Mouse (Mus musculus) limb, embryonic 13.5 days (tissue): ENCODE measurements around the gene Gm17482. TPM values are rescaled to one million over a fixed set of nuclear protein-coding genes. Genes with fewer than 3 reads are reported as not detected.
A peak's percentile ranks its signal among the peaks of the same experiment; 100 is the strongest.
"Not testable (repeated sequence)": the region's sequence is repeated elsewhere in the genome, so short reads cannot be mapped to it uniquely, and the experiment has no call there.

ENCODE experiments used
- ATAC-seq: fragments of 200-750 bp; cut with Nextera tagmentation; 2 replicates; pipeline ENCODE4 v1.8.0; 2017; ENCODE audit warnings: low read depth, moderate number of reproducible peaks, moderate TSS enrichment; ENCODE audit not compliant: low FRiP score
- H3K27ac ChIP-seq: fragments of 300-500 bp; sonication (generic); 2 replicates; pipeline ENCODE4 v1.5.1; 2015; ENCODE audit warnings: inconsistent platforms, mild to moderate bottlenecking, moderate library complexity
- H3K27me3 ChIP-seq: fragments of 300-500 bp; sonication (generic); 2 replicates; pipeline ENCODE4 v1.6.1; 2015; ENCODE audit warnings: mild to moderate bottlenecking, inconsistent platforms
- H3K36me3 ChIP-seq: fragments of 300-500 bp; sonication (generic); 2 replicates; pipeline ENCODE4 v1.6.1; 2015; ENCODE audit warnings: inconsistent platforms, mild to moderate bottlenecking, moderate library complexity
- H3K4me1 ChIP-seq: fragments of 300-500 bp; sonication (generic); 2 replicates; pipeline ENCODE4 v1.6.1; 2015; ENCODE audit warnings: inconsistent platforms
- H3K4me2 ChIP-seq: fragments of 300-500 bp; sonication (generic); replicated peaks from 2 replicates; pipeline ENCODE4 v1.6.1; 2015; ENCODE audit warnings: inconsistent platforms, mild to moderate bottlenecking, moderate library complexity
- H3K4me3 ChIP-seq: fragments of 300-500 bp; sonication (generic); 2 replicates; pipeline ENCODE4 v1.5.1; 2015; ENCODE audit warnings: moderate library complexity, mild to moderate bottlenecking, inconsistent platforms
- H3K9ac ChIP-seq: fragments of 300-500 bp; sonication (generic); 2 replicates; pipeline ENCODE4 v1.6.1; 2015; ENCODE audit warnings: mild to moderate bottlenecking, inconsistent platforms
- H3K9me3 ChIP-seq: fragments of 300-500 bp; sonication (generic); 2 replicates; pipeline ENCODE4 v1.6.1; 2016; ENCODE audit warnings: inconsistent platforms
- WGBS: fragments of 180-500 bp; shearing (Covaris S2); methylation state at CpG from one replicate; pipeline ENCODE4 v1.1.7; 2015; 5-methylcytosine and 5-hydroxymethylcytosine counted together
- polyA plus RNA-seq: library from polyadenylated mRNA; unstranded; fragments of >200 nt; fragmentation: Nextera tagmentation; extraction: Ambion mirVana; gene quantifications from 2 replicates; pipeline ENCODE4 v1.2.1, GENCODE M21; 2015

The Gm17482 gene
- polyA plus RNA-seq, 1 experiment from 2014 or later: not detected

DNA sequence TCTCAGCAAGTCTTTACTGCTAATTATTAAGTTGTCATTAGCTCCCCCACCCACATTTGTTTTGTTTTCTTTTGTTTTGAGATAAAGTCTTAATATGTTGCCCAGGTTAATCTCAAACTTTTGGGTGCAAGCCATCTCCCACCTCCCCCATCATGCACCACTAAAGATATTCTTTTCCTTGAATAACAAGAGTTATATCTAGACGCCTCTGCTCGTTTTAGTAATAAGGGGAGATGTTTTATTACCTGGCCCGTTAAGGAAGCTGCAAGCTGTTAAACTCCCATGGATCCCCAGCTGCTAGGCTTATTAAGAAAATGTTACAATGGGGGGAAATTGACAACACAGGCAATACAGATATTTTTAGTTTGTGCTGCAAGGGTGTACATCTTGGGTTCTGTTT lies 3.4 kb downstream of the Gm17482 start:
- Histone ChIP-seq H3K4me3 (no peak overlapping the region), H3K9ac (no peak overlapping the region), H3K9me3 (no peaks in the 10 kb centered on the region), H3K27me3 (no peaks in the 10 kb centered on the region), H3K36me3 (no peaks in the 10 kb centered on the region), H3K27ac (no peak overlapping the region), H3K4me2 (no peak overlapping the region), H3K4me1 (no peaks in the 10 kb centered on the region)
- ATAC-seq: no peak
- WGBS: 22% methylated on average over 3 of the region's 3 CpGs

DNA sequence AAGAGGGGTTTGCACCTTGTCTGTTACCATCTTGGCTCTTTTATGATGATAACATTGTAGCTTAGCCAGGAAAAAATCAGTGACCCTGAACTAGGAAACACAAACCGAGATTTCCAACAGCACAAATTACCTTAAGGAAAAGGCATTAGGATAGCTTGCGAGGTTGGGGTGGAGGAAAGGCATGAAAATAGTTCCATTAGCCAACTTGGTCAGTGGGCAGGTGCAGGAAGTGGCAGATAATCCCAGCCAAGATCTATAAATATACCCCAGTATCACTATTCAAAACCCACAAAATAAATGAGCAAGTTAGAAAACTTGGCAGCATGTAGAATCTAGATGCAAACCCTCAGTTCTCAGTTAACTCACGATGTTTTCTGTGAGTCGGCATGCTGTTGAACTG lies 4.7 kb downstream of the Gm17482 start:
- 65% methylated on average over 4 of the region's 4 CpGs for WGBS
- no peak overlapping the region for H3K9ac ChIP-seq
- H3K36me3 ChIP-seq: no peaks in the 10 kb centered on the region
- no peaks in the 10 kb centered on the region for H3K27me3 ChIP-seq
- H3K4me3 ChIP-seq: no peak overlapping the region
- no peak overlapping the region for H3K27ac ChIP-seq
- no peak overlapping the region for H3K4me2 ChIP-seq
- no peaks in the 10 kb centered on the region for H3K4me1 ChIP-seq
- H3K9me3 ChIP-seq: no peaks in the 10 kb centered on the region
- ATAC-seq: no peak

DNA sequence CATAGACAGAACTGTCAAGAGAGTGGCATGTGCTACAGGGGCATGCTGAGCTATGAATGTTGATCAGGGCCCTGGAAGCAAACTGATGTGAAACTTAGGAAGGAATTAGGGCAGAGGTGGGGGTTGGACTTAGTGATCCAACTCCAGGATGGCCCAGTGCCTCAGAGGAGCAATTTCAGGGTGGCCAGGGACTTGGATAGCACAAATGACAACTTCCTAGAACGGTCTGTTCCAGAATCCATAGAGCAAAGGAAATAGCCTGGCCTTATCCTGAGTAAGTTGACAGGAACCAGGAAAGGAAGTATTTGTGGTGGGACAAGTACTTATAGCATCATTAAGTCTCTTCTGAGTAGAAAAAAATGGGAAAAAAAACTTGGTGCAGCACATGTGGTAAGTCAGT lies 5.4 kb downstream of the Gm17482 start:
- Histone ChIP-seq H3K9me3 (no peaks in the 10 kb centered on the region), H3K27me3 (no peaks in the 10 kb centered on the region), H3K4me1 (no peaks in the 10 kb centered on the region), H3K36me3 (no peaks in the 10 kb centered on the region), H3K9ac (no peak overlapping the region), H3K4me3 (no peak overlapping the region), H3K27ac (no peak overlapping the region), H3K4me2 (no peak overlapping the region)
- ATAC-seq: no peak
- WGBS: 71% methylated on average over 1 of the region's 1 CpGs

DNA sequence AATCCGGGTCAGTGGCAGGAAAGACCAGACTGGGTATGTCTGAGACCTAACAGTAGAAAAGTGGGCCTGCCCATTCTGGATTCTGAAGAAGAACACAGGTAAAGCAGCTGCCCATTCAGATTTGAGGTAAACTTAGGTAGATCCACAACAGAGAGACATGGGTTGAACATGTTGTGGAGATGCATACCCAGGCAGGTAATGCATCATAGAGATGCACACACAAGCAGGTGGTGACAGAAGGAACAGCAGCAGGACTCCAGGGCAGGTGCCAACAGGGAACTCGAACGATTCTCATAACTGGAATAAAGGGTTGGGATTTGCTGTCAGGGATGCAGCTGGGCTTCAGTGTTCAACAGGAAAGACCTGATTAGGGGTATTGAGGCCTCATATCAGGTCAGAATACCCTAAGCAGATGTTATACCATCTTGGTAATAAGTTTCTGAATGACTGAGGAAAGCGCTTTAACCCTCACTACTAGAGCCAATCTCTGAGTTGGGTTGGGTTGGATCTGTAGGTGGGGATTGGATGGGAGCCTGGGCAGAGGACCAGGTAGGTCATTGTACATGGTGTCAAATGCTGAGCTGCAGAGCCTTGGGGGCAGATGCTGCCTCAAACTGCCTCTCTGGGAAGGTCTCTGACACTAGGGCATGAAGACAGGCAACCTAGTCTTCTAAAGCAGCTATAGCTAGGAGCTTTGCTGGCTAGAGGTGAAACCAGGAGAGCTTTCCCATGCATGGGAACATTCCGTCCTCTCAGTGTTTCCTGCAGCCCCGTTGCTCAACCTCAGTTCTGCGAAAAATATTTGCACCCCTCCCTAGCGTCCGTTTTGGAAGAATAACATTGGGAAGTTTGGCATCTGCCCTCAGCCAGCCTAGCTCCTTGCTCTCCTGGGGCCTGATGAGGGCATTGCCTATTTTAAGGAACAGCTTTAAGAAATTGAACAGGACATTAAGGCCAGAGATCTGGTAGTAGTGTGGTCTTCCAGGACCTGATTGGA lies 11.2 kb downstream of the Gm17482 start:
- ATAC-seq: no peak
- Histone ChIP-seq H3K4me2 (no peak overlapping the region), H3K9me3 (no peaks in the 10 kb centered on the region), H3K4me3 (no peak overlapping the region), H3K36me3 (no peaks in the 10 kb centered on the region), H3K4me1 (no peaks in the 10 kb centered on the region), H3K27ac (no peak overlapping the region), H3K9ac (no peak overlapping the region), H3K27me3 (no peaks in the 10 kb centered on the region)
- 83% methylated on average over 9 of the region's 9 CpGs for whole genome bisulfite sequencing

DNA sequence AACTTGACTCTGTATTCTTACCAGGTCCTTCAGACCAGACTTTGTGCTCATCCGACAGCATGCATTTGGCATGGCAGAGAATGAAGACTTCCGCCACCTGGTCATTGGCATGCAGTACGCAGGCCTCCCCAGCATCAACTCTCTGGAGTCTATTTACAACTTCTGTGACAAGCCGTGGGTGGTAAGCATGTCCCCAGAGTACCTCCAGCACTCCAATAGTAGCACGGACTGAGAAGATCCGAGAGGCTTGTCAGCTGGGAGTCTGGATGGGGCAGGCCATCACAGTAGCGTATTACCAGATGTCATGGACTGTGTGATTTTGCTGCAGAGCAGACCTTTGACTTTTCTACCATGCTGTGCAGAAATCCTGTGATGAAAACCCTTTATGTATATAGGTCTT lies 12.2 kb downstream of the Gm17482 start:
- WGBS: 77% methylated on average over 7 of the region's 7 CpGs
- Histone ChIP-seq H3K4me1 (no peaks in the 10 kb centered on the region), H3K4me2 (no peak overlapping the region), H3K27ac (no peak overlapping the region), H3K4me3 (no peak overlapping the region), H3K9ac (no peak overlapping the region), H3K27me3 (no peaks in the 10 kb centered on the region), H3K9me3 (no peaks in the 10 kb centered on the region), H3K36me3 (no peaks in the 10 kb centered on the region)
- ATAC-seq: no peak

DNA sequence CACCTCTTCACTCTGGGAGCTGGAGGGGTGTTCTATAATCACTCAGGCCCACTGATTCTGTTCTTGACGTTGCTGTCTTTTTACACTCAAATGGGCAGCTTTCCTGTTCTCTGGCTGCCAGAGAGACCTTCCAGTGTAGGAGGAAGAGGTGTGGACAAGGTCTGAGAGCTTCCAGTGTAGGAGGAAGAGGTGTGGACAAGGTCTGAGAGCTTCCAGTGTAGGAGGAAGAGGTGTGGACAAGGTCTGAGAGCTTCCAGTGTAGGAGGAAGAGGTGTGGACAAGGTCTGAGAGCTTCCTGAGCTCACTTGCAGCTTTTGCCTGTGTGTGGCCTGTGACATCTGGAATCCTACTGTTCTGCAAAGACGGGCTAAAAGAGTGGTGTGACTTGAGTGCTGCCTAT lies 13.3 kb downstream of the Gm17482 start:
- not testable (repeated sequence) for H3K27ac ChIP-seq, ATAC-seq, H3K27me3 ChIP-seq, H3K9me3 ChIP-seq, H3K36me3 ChIP-seq, H3K4me2 ChIP-seq, H3K9ac ChIP-seq, H3K4me1 ChIP-seq, H3K4me3 ChIP-seq
- WGBS: 38% methylated on average over 2 of the region's 2 CpGs

DNA sequence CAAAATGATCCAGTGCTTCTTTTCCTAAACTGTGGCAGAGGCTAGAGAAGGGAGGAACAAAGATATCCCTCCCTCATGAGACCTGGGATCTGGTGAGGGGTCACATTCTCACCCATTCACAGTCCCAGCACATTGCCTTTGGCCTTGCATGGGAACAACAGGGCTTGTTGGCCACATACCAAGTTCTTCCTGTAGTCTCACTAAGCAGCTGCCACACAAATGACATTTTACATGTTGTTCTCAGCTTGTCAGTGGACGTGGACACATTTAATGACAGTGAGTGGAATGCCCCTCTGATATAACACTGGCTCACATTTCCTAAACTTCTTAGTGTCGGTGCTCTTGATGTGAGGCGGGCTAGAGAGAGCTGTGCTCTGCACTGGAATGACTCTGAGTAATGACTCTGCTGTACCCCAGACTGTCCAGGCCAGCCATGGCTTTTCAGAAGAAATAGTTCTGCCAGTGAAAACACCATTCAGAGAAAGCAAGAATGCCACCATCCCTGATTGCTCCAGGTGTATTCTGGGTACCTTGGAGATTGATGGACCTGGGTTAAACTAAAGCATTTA lies 14.1 kb downstream of the Gm17482 start:
- 60% methylated on average over 3 of the region's 3 CpGs for WGBS
- no peak overlapping the region for H3K4me3 ChIP-seq
- no peaks in the 10 kb centered on the region for H3K9me3 ChIP-seq
- H3K36me3 ChIP-seq: no peaks in the 10 kb centered on the region
- H3K9ac ChIP-seq: no peak overlapping the region
- H3K4me1 ChIP-seq: no peaks in the 10 kb centered on the region
- no peak overlapping the region for H3K4me2 ChIP-seq
- H3K27ac ChIP-seq: no peak overlapping the region
- ATAC-seq: no peak
- no peaks in the 10 kb centered on the region for H3K27me3 ChIP-seq

DNA sequence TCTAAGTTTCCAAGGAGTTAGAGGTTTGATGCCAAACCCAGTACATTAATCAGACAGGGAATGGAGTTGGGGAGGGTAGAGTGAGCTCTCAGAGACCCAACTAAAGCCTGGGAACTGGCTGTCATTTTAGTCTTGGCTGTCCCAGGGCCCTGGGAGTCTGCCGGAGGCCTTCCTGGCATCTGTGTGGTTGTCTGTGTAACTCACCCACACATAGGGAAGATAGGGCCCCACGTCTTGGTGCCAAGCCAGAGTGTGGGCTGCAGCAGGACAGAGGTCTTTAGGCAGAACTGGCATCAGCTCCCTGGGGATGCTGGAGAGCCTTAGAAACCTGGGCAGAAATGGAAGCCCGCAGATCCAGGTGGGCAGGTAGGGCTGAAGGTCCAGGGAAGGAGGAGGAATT lies 14.8 kb downstream of the Gm17482 start:
- Histone ChIP-seq H3K4me1 (no peaks in the 10 kb centered on the region), H3K9ac (no peak overlapping the region), H3K27ac (no peak overlapping the region), H3K27me3 (no peaks in the 10 kb centered on the region), H3K4me2 (no peak overlapping the region), H3K36me3 (no peaks in the 10 kb centered on the region), H3K4me3 (no peak overlapping the region), H3K9me3 (no peaks in the 10 kb centered on the region)
- 92% methylated on average over 3 of the region's 3 CpGs for WGBS
- no peak for ATAC-seq

DNA sequence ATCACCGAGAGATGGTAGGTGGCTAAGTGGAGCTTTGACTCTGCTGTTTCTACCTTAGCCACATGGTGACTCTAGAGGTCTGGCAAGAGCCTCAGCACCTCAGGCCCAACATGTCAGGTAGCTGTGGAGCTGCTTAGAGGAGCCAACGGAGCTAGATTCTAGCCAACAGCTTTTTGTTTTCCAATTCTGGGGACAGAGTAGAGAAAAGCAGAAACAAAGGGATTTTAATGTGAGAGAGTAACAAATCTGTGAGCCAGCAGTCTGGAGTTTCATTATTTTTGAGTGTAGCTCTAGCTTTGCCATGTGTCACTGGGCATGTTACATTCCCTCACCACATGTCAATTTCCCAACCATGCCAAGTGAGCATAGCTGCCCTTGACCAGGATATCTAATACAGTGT lies 17.1 kb downstream of the Gm17482 start:
- no peak for ATAC-seq
- Histone ChIP-seq H3K4me3 (no peak overlapping the region), H3K27ac (no peak overlapping the region), H3K9ac (no peak overlapping the region), H3K27me3 (no peaks in the 10 kb centered on the region), H3K4me1 (no peaks in the 10 kb centered on the region), H3K36me3 (no peaks in the 10 kb centered on the region), H3K9me3 (no peaks in the 10 kb centered on the region), H3K4me2 (no peak overlapping the region)
- WGBS: 68% methylated on average over 2 of the region's 2 CpGs

DNA sequence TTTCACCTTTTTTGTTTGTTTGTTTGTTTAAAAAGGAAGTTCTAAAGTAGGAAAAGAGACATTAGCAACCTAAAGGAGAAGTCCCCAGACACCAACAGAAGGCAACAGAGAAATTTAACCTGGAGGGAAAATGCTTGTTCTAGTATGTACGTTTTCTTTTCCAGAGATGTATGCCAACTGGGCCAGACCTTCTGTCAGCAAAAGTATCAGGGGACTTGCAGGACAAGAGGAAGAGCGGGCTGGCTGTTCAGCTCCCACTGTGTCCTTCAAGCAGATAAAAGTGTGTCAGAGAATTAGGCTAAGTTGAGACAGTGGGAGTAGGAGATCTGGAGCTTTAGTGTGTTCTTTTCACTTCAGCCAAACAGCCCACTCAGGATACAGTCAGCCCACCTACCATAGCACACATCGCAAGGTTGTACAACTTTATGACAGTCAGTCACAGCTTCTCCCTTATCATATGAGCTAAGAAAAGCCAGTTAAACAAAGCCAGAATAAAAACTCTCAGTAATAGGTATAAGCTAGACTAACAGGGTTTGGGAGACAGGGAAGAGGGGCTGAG lies 18.4 kb downstream of the Gm17482 start:
- Histone ChIP-seq H3K9ac (no peak overlapping the region), H3K4me3 (no peak overlapping the region), H3K4me2 (no peak overlapping the region), H3K9me3 (no peaks in the 10 kb centered on the region), H3K27ac (no peak overlapping the region), H3K27me3 (no peaks in the 10 kb centered on the region), H3K4me1 (no peaks in the 10 kb centered on the region), H3K36me3 (no peaks in the 10 kb centered on the region)
- no peak for ATAC-seq
- 86% methylated on average over 3 of the region's 3 CpGs for WGBS

DNA sequence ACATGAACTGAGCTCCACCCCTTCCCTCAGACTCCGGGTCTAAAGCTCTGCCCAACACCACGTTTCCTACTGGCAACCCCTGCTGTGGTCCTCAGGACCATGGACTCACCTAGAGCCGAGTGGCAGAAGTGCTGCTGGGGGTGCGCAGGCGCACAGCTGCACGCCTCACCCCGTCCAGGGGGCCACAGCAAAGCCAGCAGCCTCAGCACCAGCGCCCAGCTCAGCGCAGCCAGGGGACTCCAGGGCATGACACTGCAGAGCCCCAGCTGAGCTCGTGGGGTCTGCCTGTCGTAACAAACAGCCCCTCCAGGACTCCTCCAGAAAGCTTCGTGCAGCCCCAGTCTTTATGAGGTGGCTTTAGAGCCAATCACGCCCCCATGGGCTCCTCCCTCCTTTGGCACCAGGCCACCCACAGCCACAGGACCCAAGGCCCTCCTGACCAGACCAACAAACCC lies 24.4 kb downstream of the Gm17482 start:
- H3K27me3 ChIP-seq: no peaks in the 10 kb centered on the region
- H3K4me3 ChIP-seq: peak overlapping the region; percentile 31
- 1% methylated on average over 13 of the region's 13 CpGs for WGBS
- peak; percentile 74; the same call in 1 of the 2 replicates for ATAC-seq
- no peak overlapping the region for H3K9ac ChIP-seq
- no peaks in the 10 kb centered on the region for H3K9me3 ChIP-seq
- H3K36me3 ChIP-seq: no peaks in the 10 kb centered on the region
- H3K27ac ChIP-seq: no peak overlapping the region
- peaks cover 11% of the 10 kb centered on the region for H3K4me1 ChIP-seq
- H3K4me2 ChIP-seq: peak overlapping the region; percentile 67

DNA sequence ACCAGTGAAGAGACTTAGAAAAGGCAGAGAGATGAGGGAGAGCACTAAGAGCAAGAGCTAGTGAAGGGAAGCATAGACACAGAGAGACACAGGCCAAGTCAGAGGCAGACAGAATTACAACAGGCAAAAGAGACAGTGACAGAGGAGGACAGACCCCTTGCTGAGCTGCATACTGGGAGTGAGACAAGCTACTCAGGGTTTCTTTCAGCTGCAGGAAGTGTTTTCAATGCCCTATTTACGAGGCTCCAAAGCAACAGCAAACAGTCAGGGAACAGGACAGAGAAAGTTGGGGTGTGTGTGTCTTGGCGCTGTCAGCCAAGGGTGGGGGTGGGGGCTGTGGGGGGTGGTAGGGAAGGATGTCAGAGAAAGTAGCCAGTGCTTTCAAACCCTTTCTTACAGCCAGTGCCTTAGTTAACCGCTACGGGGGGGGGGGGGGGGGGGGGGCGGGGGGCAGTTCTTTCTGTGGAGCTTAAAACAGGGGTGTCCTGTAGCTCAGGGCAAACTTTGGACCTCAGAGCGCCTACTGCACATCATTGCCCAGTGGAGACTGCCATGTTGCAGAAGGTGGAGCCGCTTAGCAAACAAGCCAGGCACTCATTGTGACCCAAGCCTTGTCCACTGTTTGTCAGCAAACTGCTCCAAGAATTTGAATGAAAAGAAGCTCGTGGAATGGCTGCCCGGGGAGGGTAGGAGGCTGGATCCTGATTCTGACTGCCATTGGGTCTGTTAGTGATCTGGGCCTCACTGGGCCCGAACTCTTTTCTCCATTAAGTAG lies 25.1 kb downstream of the Gm17482 start, which contains the start of gene Timp4:
Gene Timp4, minus strand, starts transcription at position 107 of the 775 bp plus-strand sequence.
- WGBS: 40% methylated on average over 7 of the region's 10 CpGs
- H3K27ac ChIP-seq: no peak within 1 kb of the TSS
- H3K9me3 ChIP-seq: no peaks in the 10 kb centered on the region
- peak within 1 kb of the TSS; percentile 31 for H3K4me3 ChIP-seq
- ATAC-seq: no peak
- H3K4me1 ChIP-seq: peaks cover 11% of the 10 kb centered on the region
- H3K9ac ChIP-seq: no peak within 1 kb of the TSS
- H3K27me3 ChIP-seq: no peaks in the 10 kb centered on the region
- H3K4me2 ChIP-seq: peak within 1 kb of the TSS; percentile 67
- H3K36me3 ChIP-seq: no peaks in the 10 kb centered on the region
